Mouse (Mus musculus): Measurements from ENCODE around the gene Pgc.

The Pgc gene

DNA sequence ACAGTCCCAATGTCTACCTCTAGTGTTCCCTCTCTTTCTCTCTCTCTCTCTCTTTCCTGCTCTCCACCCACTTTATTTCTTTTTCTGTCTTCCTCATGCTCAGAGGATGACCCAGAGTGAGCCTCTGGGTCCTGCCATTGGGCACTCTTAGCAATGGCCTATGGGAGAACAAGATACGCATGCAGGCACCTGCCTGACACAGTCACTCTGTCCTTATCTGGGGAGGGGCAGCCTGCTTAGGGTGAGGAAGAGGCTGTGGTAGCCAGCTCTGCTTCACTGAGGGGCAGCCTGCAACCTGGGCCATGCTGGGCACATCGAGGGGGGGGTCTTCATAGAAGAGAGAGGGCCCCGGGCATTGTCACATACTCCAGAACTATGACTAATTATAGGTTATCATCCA lies 23.0 kb downstream of the Pgc start:
- no peak for DNase-seq (ENCODE audit: low read depth, low spot score)

- DNase-seq (ENCODE audit: low read depth, low spot score): no peak
Observed at GRCm38 (mm10) chr17:47750101-47750500, 23.5 kb downstream of the Pgc start.

DNA sequence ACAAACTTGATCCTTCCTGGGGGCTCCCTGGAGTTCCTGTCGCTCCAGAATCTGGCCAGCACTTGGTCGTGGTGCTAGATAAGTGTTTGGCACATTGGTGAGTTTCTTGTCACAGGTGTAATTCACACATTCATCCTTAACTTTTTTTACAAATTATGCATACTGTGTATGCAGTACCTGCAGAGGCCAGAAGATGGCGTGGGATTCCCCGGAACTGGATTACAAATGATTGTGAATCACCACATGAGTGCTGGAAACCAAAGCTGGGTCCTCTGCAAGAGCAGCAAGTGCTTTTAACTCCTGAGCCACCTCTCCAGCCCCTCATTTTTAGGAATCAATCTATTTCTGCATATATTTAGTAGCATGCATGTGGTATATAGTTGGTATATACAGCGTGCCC lies 25.2 kb downstream of the Pgc start:
- no peak for DNase-seq (ENCODE audit: low read depth, low spot score)

- DNase-seq (ENCODE audit: low read depth, low spot score): no peak
Observed at GRCm38 (mm10) chr17:47753130-47753775, 26.6 kb downstream of the Pgc start.

- peak; percentile 24 for DNase-seq (ENCODE audit: low read depth, low spot score)
Observed at GRCm38 (mm10) chr17:47754246-47754645, 27.6 kb downstream of the Pgc start.

DNA sequence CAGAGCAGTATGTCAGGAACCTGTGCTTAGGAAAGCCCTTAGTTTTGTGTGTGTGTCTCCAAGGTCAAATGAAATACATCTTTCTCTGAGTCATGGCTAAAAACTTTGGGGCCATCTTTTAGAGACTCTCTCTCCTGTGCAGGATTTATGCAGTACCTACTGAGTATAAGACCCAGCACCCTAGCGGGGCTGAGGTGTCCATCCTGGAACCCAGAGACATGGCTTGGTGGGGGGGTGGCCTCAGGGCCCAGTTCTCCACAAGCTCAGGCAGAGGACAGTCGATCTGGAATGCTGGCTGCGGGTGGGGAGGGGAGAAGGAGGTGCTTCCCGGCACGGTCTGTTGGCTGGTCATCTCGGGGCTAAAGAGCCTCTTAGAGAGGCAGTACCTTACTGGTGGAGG lies 29.7 kb downstream of the Pgc start:
- no peak for DNase-seq (ENCODE audit: low read depth, low spot score)

GRCm38 (mm10) chr17:47757056-47757610 lies 30.5 kb downstream of the Pgc start:
- no peak for DNase-seq (ENCODE audit: low read depth, low spot score)

DNA sequence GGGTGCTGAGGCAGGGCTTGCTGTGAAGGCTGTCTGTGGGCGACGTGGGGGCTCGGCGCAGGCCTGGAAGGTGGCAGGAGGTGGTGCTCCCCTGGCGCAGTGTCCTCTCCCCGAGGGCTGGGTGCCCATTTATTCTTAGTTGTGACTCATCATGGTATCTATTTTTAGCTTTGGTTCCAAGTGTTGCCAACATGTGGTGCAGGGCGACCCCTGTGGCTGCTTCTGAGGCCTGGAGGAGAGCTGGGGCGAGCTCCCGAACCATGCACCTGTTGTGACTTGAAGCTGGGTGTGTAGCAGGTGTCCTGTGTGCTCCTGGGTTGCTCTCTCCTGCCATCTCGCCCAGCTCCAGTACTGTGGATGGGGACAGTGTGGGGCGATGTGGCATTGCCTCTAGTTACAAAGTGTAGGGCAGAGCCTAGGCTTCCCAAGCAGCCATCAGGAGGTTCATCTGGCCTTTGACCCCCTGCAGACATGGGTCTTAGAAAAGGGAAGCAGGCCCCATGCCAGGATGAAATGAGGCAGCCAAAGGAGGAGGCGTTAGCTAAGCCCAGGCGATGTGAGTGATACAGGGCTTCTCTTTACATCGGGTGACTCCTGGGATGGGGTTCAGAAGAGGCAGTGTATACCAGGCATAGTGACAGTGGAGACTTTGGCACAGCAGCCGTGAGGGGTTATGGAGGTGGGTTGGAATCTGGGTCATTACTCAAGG lies 33.2 kb downstream of the Pgc start:
- DNase-seq (ENCODE audit: low read depth, low spot score): no peak

DNA sequence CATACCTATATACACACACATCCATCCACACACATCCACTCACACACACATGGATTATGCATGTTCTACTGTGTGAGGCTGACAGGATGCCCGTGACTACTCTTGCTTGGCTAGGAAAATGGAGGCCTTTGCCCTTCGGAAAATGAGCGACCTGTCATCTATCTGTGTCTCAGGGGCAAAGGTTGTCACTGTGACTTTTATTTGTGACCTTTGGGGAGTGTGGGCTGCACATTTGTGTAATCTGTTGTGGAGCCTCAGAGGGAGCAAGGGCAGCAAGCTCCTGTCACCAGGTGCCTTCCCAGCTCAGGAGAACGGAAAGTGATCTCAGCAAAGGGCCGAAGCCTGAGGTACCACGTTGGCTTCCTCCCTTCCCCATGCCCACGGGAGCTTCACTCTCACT lies 35.4 kb downstream of the Pgc start:
- no peak for DNase-seq (ENCODE audit: low read depth, low spot score)

DNA sequence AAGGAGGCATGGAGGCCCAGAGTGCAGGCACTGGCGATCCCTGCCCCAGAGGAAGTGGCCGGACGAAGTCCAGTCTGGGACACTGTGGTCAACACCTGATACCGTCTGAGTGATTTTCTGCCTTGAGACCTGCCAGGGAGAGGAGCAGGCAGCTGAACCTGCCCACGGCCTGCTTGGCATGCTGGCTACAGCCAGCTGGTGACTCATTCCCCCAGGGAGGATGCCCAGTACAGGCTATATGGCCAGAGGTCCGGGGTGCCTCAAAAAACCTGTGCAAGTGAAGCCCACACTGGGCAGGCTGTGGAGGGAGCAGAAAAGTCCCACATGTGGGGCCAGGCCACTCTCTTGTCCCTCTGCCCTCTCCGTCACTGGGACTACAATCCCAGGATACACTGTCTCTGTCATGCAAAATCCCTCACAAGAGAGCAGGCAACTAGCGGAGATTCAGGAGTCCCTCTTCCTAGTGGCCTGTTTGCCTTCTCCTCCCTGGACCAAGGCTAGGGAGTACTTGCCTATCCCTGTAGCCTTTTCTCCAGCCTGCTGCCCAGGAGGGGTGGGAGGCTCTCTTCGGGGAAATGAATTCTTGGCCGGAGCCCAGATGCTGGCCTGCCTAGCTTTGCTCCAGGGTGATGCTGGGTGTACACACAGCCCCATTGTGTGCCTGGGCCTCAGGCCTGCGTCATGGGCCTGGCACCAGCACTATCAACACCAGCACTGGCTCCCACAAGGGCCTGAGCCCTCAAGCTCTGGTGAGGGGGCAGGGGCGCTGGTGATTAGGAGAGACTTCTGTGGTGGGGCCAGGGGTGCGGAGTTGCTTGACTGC lies 36.1 kb downstream of the Pgc start:
- no peak for DNase-seq (ENCODE audit: low read depth, low spot score)

DNA sequence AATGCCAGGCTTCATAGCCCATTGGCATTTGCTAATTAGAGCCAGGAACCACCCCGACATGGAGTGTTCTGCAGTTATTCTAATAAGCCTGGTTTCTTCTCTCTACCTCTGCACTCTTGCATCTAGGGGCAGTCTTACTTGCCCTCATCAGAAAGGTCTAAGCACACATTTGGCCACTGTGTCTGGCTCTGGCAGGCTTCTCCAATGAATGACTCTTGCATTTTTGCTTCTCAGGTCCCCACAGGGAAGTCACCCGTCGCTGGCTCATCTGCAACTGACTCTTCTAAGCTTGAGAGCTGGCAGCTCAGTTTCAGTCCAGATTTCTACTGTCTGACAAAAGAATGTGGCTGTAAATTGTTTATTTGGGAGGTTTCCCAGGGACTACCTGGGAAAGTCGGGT lies 39.3 kb downstream of the Pgc start:
- DNase-seq (ENCODE audit: low read depth, low spot score): no peak

GRCm38 (mm10) chr17:47766407-47767043 lies 39.9 kb downstream of the Pgc start:
- DNase-seq (ENCODE audit: low read depth, low spot score): no peak

DNA sequence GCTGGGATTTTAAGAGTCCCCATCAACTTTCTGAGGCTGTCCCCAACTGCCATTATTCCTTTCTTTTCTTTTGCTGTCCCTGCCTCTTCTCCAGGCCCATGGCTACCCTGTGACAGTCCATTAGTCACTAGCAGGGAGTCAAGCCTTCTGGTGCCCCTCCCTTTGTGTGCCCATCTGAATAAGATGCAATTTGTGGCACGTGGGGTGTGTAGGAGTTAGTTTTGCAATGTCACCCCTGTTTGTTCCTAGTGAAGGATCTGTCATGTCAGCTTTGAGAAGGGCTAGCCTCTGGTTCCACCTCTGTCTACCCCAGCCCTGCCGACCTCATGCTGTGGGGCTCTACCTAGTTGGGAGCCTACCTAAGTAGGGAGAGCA lies 40.4 kb downstream of the Pgc start:
- no peak for DNase-seq (ENCODE audit: low read depth, low spot score)

DNA sequence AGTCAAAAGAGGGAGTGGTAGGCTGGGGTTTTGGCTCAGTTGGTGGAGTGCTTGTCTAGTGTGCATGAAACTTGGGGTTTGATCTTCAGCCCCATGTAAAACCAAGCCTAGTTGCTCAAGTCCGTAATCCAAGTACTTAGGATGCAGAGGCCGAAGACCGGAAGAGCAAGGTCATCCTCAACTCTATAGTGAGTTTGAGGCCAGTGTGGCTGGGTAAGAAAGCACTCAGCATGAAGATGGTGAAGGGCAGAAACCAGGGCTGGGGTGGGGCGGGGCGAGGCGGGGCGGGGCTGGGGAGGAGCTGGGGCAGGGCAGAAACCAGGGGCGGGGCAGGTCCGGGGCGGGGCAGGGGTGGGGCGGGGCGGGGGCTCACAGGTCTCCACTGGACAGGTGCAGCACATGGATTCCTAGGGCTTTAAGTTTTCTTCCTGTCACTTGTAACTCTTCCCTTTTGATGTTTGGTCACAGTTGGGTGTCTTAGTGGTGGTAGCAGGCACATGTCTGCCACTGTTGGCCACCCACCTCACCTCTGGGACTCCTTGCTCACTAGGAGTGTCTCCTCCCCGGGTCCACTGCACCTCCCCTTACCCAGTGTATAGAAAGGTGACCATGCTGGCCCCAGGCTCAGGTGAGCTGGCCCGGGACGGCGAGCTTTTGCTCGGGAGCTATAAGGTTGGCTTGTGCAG lies 41.0 kb downstream of the Pgc start:
- DNase-seq (ENCODE audit: low read depth, low spot score): no peak

DNA sequence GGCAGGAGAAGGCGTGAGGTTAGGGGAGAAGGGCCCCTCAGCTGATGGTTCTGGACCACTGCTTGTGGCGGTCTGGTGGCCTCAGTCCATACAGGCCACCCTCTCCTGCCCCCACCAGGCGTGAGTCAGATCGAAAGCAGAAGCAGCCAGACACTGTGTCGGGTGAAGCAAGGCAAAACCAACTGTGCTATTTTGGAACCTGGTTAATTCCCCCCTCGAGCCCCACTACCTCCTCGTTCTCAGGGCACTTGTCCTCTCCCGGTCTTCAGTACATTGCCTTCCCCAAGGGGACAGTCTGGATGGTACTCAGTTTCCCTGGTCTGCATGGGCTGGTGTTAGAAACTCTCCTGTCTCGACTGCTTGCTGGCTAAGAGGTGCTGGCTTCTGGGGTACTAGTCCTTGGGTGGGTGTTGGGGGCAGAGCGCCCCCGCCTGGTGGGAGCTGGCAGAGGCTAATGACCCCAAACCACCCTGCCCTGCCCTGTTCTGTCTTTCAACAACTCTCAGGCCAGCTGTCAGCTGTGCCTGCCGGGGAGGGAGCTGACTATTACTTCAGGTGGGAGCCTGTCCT lies 42.1 kb downstream of the Pgc start:
- DNase-seq (ENCODE audit: low read depth, low spot score): peak; percentile 15

DNA sequence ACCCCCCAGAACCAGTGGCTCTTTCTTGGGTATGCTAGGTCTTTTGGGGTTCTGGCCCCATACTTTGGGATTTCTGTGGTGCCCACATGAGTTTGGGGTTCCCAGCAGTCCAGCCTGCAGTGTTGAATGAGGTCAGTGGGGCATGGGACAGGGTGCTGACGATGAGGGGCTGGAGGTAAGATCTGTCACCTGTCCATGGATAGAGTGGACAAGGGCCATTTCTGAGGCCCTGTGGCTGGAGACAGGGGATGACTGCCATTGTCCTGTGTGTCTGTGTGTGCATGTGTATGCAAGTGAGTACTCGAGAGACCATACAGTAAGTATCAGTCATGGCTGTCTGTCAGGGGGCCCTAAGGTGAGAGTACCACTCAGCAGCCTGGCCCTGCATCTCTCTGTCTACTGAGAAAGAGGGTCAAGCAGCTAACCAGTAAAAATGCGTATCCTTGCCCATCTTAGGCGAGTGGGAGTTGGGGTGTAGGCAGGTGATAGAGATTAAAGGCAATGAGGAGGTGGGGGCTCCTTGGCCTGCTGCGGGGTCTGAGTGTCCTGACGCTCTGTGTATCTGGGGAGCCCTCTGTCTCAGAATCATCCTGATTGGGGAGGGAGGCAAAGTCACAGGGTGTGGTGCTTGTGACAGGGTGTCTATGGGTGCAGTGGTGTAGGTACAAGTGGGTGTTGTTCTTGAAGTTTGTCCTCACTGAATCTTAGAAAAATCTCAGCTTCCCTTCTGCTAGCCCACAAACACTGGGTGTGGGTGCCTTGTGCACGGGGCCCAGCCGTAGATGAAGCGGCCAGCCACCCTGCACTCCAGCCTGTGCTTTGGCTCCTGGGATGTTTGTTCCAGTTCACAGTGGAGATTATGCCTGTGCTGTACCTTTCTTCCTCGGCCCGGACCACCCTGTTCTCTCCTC lies 43.0 kb downstream of the Pgc start:
- no peak for DNase-seq (ENCODE audit: low read depth, low spot score)

- DNase-seq (ENCODE audit: low read depth, low spot score): no peak
Observed at GRCm38 (mm10) chr17:47773604-47774003, 47.0 kb downstream of the Pgc start.

DNA sequence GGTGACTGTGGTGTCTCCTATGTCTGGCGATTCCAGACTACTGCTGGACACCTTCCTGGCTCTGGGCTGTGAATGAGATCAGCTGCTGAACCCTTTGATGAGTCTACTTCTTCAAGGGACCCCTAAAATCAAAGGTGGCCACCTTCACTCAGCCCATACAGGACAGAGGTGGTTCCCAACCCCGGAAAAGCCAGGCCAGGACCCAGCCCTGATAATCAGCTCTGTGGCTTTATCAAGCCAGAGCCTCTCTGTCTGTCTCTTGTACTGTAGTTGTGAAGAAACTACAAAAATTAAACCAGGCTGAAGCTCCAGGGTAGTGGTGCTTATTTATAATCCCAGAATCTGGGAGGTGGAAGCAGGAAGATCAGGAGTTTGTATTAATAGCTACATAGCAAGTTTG lies 50.5 kb downstream of the Pgc start:
- no peak for DNase-seq (ENCODE audit: low read depth, low spot score)

GRCm38 (mm10) chr17:47780470-47780869 lies 53.8 kb downstream of the Pgc start:
- DNase-seq (ENCODE audit: low read depth, low spot score): no peak

DNA sequence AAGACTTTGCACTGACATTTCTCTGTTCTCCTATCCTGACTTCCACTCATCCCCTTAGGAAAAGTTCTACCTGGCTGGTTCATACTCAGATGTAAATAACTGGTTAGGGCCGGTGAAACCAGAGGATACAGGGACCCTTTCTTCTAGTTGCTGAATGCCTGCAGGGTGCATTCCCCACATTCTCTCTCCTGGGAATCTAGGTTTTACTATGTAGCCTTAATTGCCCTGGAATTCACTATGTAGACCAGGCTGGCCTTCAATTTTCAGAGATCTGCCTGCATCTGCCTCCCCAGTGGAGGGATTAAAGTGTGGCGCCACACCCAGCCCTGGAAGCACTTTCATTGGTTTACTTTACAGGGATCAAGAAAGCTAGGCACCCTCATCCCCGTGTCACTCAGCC lies 55.8 kb downstream of the Pgc start:
- no peak for DNase-seq (ENCODE audit: low read depth, low spot score)

Data from CD4-positive helper T cell, adult 2 months (primary cell).